Mouse (Mus musculus) hindbrain, embryonic 13.5 days (tissue): Measurements from ENCODE around the gene Slc38a8. TPM values are rescaled to one million over a fixed set of nuclear protein-coding genes. Genes with fewer than 3 reads are reported as not detected.

Source experiments
- ATAC-seq: fragments of 200-750 bp; cut with Nextera tagmentation; 2 replicates; pipeline ENCODE4 v1.8.0; 2017; ENCODE audit warnings: moderate TSS enrichment; ENCODE audit not compliant: low FRiP score
- H3K27ac ChIP-seq: fragments of 300-500 bp; sonication (generic); 2 replicates; pipeline ENCODE4 v1.5.1; 2015; ENCODE audit warnings: inconsistent platforms, mild to moderate bottlenecking, moderate library complexity
- H3K27me3 ChIP-seq: fragments of 300-500 bp; sonication (generic); 2 replicates; pipeline ENCODE4 v1.6.1; 2015; ENCODE audit warnings: mild to moderate bottlenecking, inconsistent platforms
- H3K36me3 ChIP-seq: fragments of 300-500 bp; sonication (generic); 2 replicates; pipeline ENCODE4 v1.6.1; 2015; ENCODE audit warnings: mild to moderate bottlenecking, inconsistent platforms
- H3K4me1 ChIP-seq: fragments of 300-500 bp; sonication (generic); replicated peaks from 2 replicates; pipeline ENCODE4 v1.6.1; 2015; ENCODE audit warnings: inconsistent platforms
- H3K4me2 ChIP-seq: fragments of 300-500 bp; sonication (generic); 2 replicates; pipeline ENCODE4 v1.6.1; 2015; ENCODE audit warnings: inconsistent platforms, mild to moderate bottlenecking, moderate library complexity
- H3K4me3 ChIP-seq: fragments of 300-500 bp; sonication (generic); 2 replicates; pipeline ENCODE4 v1.5.1; 2015; ENCODE audit warnings: mild to moderate bottlenecking, inconsistent platforms
- H3K9ac ChIP-seq: fragments of 300-500 bp; sonication (generic); 2 replicates; pipeline ENCODE4 v1.6.1; 2015; ENCODE audit warnings: mild to moderate bottlenecking, inconsistent platforms
- H3K9me3 ChIP-seq: fragments of 300-500 bp; sonication (generic); 2 replicates; pipeline ENCODE4 v1.6.1; 2016; ENCODE audit warnings: inconsistent platforms
- WGBS: fragments of 180-500 bp; shearing (Covaris S2); methylation state at CpG from one replicate; pipeline ENCODE4 v1.1.7; 2015; 5-methylcytosine and 5-hydroxymethylcytosine counted together
- polyA plus RNA-seq: library from polyadenylated mRNA; unstranded; fragments of >200 nt; fragmentation: Nextera tagmentation; extraction: Ambion mirVana; gene quantifications from 2 replicates; pipeline ENCODE4 v1.2.1, GENCODE M21; 2015

The Slc38a8 gene
- polyA plus RNA-seq, 1 experiment from 2014 or later, result not detected

- Histone ChIP-seq H3K9me3 (no peaks in the 10 kb centered on the region), H3K4me3 (no peak overlapping the region), H3K27me3 (no peaks in the 10 kb centered on the region), H3K36me3 (no peaks in the 10 kb centered on the region), H3K4me2 (no peak overlapping the region), H3K9ac (no peak overlapping the region), H3K27ac (no peak overlapping the region), H3K4me1 (peaks cover 24% of the 10 kb centered on the region)
- no peak for ATAC-seq
- 86% methylated on average over 7 of the region's 7 CpGs for WGBS
Measured at GRCm38 (mm10) chr8:119435527-119435926, 66.0 kb downstream of the Slc38a8 start.

- 79% methylated on average over 6 of the region's 6 CpGs for WGBS
- no peak overlapping the region for H3K4me2 ChIP-seq
Measured at GRCm38 (mm10) chr8:119434569-119434968, 66.9 kb downstream of the Slc38a8 start.

GRCm38 (mm10) chr8:119433582-119434174 is 67.8 kb downstream of the Slc38a8 start, which contains the start of gene Osgin1:
Osgin1 (plus strand) TSS chr8:119434124.
- 90% methylated on average over 13 of the region's 13 CpGs for WGBS
- H3K4me3 ChIP-seq, result no peak within 1 kb of the TSS
- no peak for ATAC-seq
- peaks cover 9% of the 10 kb centered on the region for H3K4me1 ChIP-seq
- H3K9ac ChIP-seq, result no peak within 1 kb of the TSS
- H3K4me2 ChIP-seq, result no peak within 1 kb of the TSS
- H3K36me3 ChIP-seq, result no peaks in the 10 kb centered on the region
- no peak within 1 kb of the TSS for H3K27ac ChIP-seq
- no peaks in the 10 kb centered on the region for H3K9me3 ChIP-seq
- H3K27me3 ChIP-seq, result no peaks in the 10 kb centered on the region

More at GRCm38 (mm10) chr8:119434569-119434968, 66.9 kb downstream of the Slc38a8 start:
- Histone ChIP-seq H3K36me3 (no peaks in the 10 kb centered on the region), H3K27me3 (no peaks in the 10 kb centered on the region), H3K4me1 (peaks cover 14% of the 10 kb centered on the region), H3K9ac (no peak overlapping the region), H3K4me3 (no peak overlapping the region), H3K9me3 (no peaks in the 10 kb centered on the region), H3K27ac (no peak overlapping the region)
- no peak for ATAC-seq

- no peak for ATAC-seq
- Histone ChIP-seq H3K27me3 (no peaks in the 10 kb centered on the region), H3K27ac (no peak overlapping the region), H3K4me1 (peaks cover 7% of the 10 kb centered on the region), H3K36me3 (no peaks in the 10 kb centered on the region), H3K9ac (no peak overlapping the region), H3K4me3 (no peak overlapping the region), H3K9me3 (no peaks in the 10 kb centered on the region), H3K4me2 (no peak overlapping the region)
- 57% methylated on average over 3 of the region's 3 CpGs for WGBS
Measured at GRCm38 (mm10) chr8:119432372-119432771, 69.1 kb downstream of the Slc38a8 start.

GRCm38 (mm10) chr8:119430690-119431089 is 70.8 kb downstream of the Slc38a8 start:
- ATAC-seq, result no peak
- H3K36me3 ChIP-seq, result no peaks in the 10 kb centered on the region
- no peaks in the 10 kb centered on the region for H3K9me3 ChIP-seq
- no peak overlapping the region for H3K4me2 ChIP-seq
- no peaks in the 10 kb centered on the region for H3K4me1 ChIP-seq
- no peak overlapping the region for H3K9ac ChIP-seq
- no peak overlapping the region for H3K27ac ChIP-seq
- no peak overlapping the region for H3K4me3 ChIP-seq
- 88% methylated on average over 7 of the region's 7 CpGs for WGBS
- no peaks in the 10 kb centered on the region for H3K27me3 ChIP-seq

- Histone ChIP-seq H3K36me3 (no peaks in the 10 kb centered on the region), H3K4me3 (no peak overlapping the region), H3K27me3 (no peaks in the 10 kb centered on the region), H3K9me3 (no peaks in the 10 kb centered on the region), H3K27ac (no peak overlapping the region), H3K4me1 (no peaks in the 10 kb centered on the region), H3K9ac (no peak overlapping the region), H3K4me2 (no peak overlapping the region)
- WGBS, result 80% methylated on average over 8 of the region's 8 CpGs
- ATAC-seq, result no peak
Measured at GRCm38 (mm10) chr8:119430250-119430649, 71.2 kb downstream of the Slc38a8 start.

Other genes with a start within 250 kb of the Slc38a8 start
- 623 and 628 TPM in 2 replicates for gene Hsbp1, start 157.2 kb downstream of the Slc38a8 start, polyA plus RNA-seq
- 14.1 and 14.8 TPM in 2 replicates for gene Mlycd, start 106.8 kb downstream of the Slc38a8 start, polyA plus RNA-seq
- gene Osgin1, start 67.6 kb downstream of the Slc38a8 start, polyA plus RNA-seq, result 0.08 and 0.28 TPM in 2 replicates
- gene Necab2, start 55.0 kb downstream of the Slc38a8 start, polyA plus RNA-seq, result 34.5 and 36.4 TPM in 2 replicates
- 61.3 and 63.2 TPM in 2 replicates for gene Mbtps1, start 57.0 kb upstream of the Slc38a8 start, polyA plus RNA-seq
- 138 and 150 TPM in 2 replicates for gene Hsdl1, start 73.5 kb upstream of the Slc38a8 start, polyA plus RNA-seq
- 0.29 and 0.31 TPM in 2 replicates for gene Dnaaf1, start 73.5 kb upstream of the Slc38a8 start, polyA plus RNA-seq
- 12.6 and 14.5 TPM in 2 replicates for gene Taf1c, start 103.5 kb upstream of the Slc38a8 start, polyA plus RNA-seq
- gene Adad2, start 111.0 kb upstream of the Slc38a8 start, polyA plus RNA-seq, result not detected in 2 replicates
- 0.09 TPM in 1 of 2 replicates, not detected in the other for gene Kcng4, start 134.0 kb upstream of the Slc38a8 start, polyA plus RNA-seq
- 3.3 and 3.5 TPM in 2 replicates for gene Wfdc1, start 164.7 kb upstream of the Slc38a8 start, polyA plus RNA-seq
- 0.21 TPM in 1 of 2 replicates, not detected in the other for gene Atp2c2, start 198.3 kb upstream of the Slc38a8 start, polyA plus RNA-seq